Mouse (Mus musculus) urinary bladder, postnatal 25 days (tissue): ENCODE results near the gene Cyp4b1.
A peak's percentile ranks its signal among the peaks of the same experiment; 100 is the strongest.
"Not testable (repeated sequence)": the region's sequence is repeated elsewhere in the genome, so short reads cannot be mapped to it uniquely, and the experiment has no call there.

ENCODE experiments used
- DNase-seq: peaks from one replicate; pipeline ENCODE4 v3.0.0; 2022; ENCODE audit warnings: low spot score

Cyp4b1 gene

GRCm38 (mm10) chr4:115647580-115647979 is at the start of gene Cyp4b1:
Gene Cyp4b1 (minus strand): TSS chr4:115647723.
- DNase-seq, result peak; percentile 11

DNA sequence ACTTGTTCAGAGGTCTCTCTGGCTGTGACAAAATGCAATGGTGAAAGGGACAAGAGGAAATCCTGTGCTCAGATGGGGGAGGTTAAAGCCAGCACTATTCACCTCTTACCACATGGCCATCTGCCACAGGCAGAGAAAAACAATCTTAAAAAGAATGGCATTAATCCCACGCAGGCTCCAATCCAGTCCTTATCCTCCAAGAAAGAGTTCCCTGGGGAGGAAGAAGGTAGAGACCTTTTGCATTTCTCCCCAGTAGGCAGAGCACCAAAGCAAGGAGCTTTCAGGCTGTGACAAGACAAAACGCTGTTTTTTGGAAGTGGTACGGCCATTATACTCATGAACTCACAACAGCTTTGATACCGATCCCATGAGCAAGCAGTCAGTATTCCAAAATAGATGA is 38.8 kb upstream of the Cyp4b1 start:
- DNase-seq, result no peak

DNA sequence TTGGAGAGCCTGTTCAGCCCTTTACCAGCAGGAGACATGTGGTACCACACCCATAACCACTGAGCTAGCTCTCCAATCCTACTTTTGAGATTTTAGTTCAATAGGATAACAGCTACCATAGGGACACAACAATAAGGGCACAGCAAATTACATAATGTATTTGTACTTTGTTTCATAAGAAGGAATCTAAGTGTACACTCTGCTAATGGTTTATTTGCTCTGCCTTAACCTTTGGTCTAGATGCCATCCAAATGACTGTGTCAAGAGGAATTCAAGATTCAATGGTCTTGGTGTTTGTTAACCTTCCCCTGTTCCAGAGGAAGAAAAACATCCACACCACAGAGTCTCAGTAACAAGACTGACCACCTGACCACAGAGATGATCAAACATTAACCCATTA is 11.7 kb upstream of the Cyp4b1 start:
- no peak for DNase-seq

DNA sequence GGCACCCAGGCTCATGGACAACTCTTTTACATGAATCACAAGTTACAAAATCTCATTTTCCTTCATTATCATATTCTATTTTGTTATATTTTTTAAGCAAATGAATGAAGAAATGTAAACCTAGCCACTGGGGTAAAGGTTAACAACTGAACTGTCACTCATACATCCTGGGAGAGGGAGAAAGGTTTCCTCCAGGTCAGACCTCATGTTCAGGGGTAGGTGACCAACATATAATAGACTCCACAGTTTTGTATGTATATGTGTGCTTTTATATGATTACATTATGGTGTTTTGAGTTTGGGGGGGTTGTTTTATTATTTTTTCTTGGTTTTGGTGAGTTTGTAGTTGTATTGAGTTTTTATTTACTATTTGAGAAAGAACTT is 10.3 kb upstream of the Cyp4b1 start:
- DNase-seq, result no peak

- no peak for DNase-seq
Observed at GRCm38 (mm10) chr4:115657104-115657866, 9.8 kb upstream of the Cyp4b1 start.

DNA sequence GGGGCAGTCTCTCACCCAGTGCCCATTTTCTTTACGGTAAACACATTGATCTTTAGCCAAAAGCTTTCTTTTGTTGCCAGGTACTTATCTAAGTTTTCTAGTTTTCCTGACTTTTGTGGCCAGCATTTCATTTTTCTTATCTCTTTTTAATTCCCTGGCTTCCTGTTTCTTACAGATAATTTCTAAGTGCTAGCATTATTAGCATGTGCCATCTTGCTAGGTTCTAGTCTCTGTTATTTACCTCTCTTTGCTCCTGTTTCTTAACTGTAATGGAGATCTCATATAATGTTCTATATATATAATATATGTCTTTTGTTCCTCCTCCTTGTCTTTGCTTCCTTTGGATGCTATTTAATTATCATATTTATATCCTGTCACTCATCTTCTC is 9.0 kb upstream of the Cyp4b1 start:
- DNase-seq, result not testable (repeated sequence)

DNA sequence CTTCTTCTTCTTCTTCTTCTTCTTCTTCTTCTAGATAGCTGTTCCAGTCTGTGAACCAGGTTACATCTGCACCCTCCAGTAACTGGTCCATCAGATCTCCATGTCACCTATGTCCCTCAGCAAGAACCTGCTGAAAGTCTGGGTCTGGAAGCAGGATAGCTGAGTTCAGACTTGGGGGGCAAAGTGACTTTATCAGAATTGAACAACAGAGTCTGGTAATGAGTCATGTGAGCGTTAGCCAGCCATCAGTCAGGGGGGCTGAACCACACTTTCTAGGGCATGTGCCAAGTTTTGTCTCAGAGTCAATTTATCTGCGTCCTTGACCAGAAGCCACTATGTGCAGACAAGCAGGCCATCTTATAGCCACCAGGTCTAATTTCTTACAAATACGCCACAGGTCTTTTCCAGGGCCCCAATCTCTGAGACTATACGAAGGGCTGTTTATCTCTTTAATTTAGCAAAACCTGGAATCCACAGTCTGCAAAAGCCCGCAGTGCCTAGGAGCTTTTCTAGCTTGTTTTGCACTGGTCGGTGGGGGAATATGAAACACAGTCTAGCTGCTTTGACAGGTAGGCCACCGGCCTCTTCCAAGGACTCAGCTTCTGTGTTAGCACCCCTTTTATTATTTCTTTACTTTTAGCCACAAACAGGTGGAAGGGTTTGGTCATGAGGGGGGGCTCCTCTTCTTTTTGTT is 8.5 kb upstream of the Cyp4b1 start:
- DNase-seq, result not testable (repeated sequence)

DNA sequence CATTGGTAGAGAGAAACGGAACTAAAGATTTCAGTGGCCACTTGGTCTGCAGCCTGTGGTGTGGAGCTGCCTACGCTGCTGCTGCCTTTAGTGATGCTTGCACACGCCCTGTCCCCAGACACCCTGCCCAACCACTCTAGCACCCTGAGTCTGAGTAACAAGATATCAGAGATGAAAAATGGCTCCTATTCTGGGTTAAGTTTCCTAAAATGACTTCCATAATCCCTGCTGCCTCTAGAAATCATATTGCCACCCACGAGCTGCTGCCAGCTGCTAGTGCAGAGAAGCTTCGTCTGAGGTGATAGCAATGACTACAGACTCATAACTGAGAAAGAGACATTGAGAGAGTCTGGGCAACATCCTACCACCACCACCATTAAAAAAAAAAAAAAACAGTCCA is 3.3 kb upstream of the Cyp4b1 start:
- DNase-seq, result no peak

- no peak for DNase-seq
Observed at GRCm38 (mm10) chr4:115649344-115649743, 1.8 kb upstream of the Cyp4b1 start.

DNA sequence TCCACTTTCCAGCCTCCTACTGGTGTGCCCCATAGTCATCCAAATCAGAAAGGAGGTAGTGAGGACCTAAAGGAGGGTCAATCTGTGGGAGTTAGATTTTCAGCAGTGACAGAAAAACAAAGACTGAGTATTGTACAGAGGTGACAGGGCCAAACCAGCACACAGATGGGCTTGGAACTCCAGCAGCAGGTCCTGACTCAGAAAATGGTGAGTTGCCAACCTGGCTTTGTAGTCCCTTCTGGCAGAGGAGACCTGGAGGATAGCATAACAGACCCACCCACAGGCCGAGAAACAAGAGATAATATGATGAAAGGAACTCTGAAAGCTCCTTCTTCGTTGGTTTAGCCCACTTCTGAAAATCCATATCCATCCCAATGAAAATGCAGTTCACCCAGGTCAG is 1.2 kb upstream of the Cyp4b1 start:
- DNase-seq, result no peak

DNA sequence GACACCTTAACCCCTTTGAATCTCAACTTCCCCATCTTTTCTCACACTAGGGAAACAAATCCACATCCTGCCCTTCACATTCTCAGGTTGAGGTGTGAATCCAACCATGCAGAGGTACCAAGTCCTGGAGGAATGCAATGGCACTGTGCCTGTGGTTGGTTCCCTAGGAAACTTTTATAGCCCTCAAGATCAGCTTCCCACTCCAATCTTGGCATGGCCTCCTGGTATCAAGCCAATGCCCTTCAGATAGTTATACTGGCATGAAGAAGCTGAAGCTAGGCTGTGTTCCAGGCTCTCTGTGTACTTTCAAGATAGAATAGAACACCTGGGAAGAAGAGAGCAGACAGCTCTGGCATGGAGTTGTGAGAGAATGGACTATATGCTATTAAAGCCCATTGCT is 2.2 kb downstream of the Cyp4b1 start:
- no peak for DNase-seq

DNA sequence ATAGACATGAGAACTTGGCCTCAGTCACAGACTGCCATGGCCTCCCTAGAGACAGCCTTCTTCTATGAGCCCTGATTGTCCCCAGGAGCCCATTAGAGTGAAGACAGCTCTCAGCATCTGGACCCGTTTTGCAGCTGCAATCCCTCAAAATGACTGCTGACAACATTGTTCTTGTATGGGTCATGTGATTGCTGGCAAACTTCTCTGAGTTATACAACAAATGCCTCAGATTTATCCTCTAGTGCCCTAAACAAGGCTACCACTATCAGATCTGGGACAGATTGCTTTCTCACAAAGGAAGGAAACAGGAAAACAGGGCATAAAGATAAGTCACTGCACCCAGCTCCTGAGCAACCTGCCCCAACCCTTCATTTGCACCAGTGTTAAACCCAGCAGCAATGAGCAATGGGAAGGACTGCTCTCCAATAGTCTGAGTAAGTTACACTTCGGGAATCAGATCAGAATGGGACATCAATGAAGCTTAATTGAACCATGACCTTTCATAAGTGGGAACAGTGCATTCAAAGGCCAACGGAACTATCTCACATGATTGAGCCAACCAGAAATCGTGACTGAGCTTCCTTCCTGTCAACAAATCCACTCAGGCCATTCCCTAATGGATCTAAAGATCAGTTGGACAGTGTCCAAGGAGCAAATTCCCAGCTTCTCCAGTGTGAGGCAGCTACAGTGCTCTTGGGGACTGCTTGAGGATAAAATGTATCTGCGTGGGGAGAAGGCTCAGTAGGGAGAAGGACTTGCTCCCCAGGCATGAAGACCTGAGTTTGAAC is 4.4 kb downstream of the Cyp4b1 start:
- no peak for DNase-seq

DNA sequence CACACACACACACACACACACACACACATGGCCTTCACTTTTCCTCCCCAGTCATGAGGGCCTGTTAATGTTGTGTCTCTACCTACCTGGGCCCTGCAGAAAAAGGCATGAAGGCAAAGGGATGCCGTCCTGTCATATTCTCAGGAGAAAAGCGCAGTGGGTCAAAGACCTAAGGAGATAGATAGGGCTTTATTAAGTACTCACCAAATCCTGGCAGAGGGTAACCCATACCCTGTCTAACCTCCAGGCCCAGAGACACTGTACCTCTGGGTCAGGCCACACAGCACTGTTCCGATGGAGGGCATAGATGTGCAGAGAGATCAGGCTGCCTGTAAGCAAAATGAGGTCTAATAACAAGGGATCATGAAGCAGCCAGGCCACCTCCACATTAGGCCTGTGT is 22.0 kb downstream of the Cyp4b1 start:
- not testable (repeated sequence) for DNase-seq

DNA sequence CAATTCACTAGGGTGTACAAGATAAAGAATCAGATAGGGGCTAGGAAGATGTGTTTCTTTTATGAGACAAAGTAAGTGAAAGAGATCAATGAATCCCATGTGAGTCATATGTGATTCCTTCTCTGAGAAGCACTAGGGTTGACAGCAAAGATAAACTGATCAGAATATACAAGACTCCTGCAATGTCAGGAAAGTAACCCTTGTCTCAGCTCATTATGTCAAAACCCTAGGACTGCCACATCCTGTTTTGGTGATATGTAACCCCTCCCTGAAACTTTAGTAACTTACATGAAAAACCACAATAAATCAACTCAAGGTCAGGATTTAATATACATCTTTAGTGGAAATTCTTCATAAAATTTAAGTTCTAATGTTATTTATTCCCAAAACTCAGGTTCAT is 33.5 kb downstream of the Cyp4b1 start:
- no peak for DNase-seq

GRCm38 (mm10) chr4:115600611-115601010 is 46.9 kb downstream of the Cyp4b1 start, which contains the start of gene Cyp4a32:
Gene Cyp4a32 (plus strand): TSS chr4:115600969.
- DNase-seq, result not testable (repeated sequence)

DNA sequence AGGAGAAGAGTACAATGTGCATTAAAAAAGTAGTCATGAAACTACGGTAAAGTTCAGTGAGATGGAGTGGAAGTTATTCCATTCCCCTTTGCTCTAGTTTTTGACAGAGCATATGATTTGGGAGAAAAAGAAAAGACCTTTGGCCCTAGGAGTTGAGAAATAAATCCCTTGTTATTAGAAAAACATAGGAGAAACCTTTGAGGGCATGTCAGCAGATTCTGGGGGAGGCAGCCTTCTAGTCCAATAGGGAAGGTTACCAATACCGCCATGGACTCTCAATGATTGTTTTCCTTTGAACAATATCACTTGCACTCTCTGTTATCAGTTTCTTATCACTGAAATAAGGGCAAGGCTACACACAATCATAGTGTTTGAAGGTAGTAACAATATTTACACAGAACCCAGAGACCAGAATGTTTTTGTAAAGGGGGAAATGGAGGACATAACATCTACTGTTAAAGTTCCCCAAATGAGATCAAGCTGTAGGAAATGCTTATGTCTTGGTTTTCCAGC is 50.6 kb downstream of the Cyp4b1 start:
- DNase-seq, result no peak

GRCm38 (mm10) chr4:115596357-115596756 is 51.2 kb downstream of the Cyp4b1 start:
- DNase-seq, result no peak

GRCm38 (mm10) chr4:115583036-115583435 is 64.5 kb downstream of the Cyp4b1 start:
- DNase-seq, result no peak

- DNase-seq, result no peak
Observed at GRCm38 (mm10) chr4:115575776-115576175, 71.7 kb downstream of the Cyp4b1 start.

GRCm38 (mm10) chr4:115575255-115575654 is 72.3 kb downstream of the Cyp4b1 start:
- no peak for DNase-seq
